Mouse (Mus musculus) frontal cortex, adult 2 months (tissue): ENCODE results near the gene Rundc1. TPM values are rescaled to one million over a fixed set of nuclear protein-coding genes. Genes with fewer than 3 reads are reported as not detected.
"Not testable (repeated sequence)": the region's sequence is repeated elsewhere in the genome, so short reads cannot be mapped to it uniquely, and the experiment has no call there.

Source experiments
- DNase-seq, 2 experiments: peaks; one replicate each; pipeline ENCODE4 v3.0.0; 2022; ENCODE audit warnings: low spot score in 1 of 2; ENCODE audit errors: extremely low spot score in 1 of 2
- polyA plus RNA-seq: library from polyadenylated mRNA; depleted of rRNA; stranded (reverse); fragments of >200 nt; gene quantifications from 2 replicates; pipeline ENCODE4 v1.2.3, GENCODE M21; 2012

Gene Rundc1
- polyA plus RNA-seq, 1 experiment = 33.7 TPM

- no peak for DNase-seq
Measured at GRCm38 (mm10) chr11:101465101-101465868, 40.4 kb downstream of the Rundc1 start.

GRCm38 (mm10) chr11:101465869-101466551, 41.1 kb downstream of the Rundc1 start, which contains the start of gene Vat1:
Vat1 (minus strand) TSS chr11:101466230.
- peak in 1 of 2 experiments; percentile 63 for DNase-seq

GRCm38 (mm10) chr11:101466552-101466950, 41.7 kb downstream of the Rundc1 start:
- DNase-seq = not testable (repeated sequence)

- DNase-seq = peak; percentile 41 to 81
Measured at GRCm38 (mm10) chr11:101467477-101468262, 42.8 kb downstream of the Rundc1 start.

GRCm38 (mm10) chr11:101468263-101468688, 43.4 kb downstream of the Rundc1 start:
- DNase-seq = no peak

- DNase-seq = no peak
Measured at GRCm38 (mm10) chr11:101468731-101469130, 43.8 kb downstream of the Rundc1 start.

GRCm38 (mm10) chr11:101469155-101469554, 44.3 kb downstream of the Rundc1 start:
- no peak for DNase-seq

GRCm38 (mm10) chr11:101470206-101470605, 45.3 kb downstream of the Rundc1 start:
- no peak for DNase-seq

- no peak for DNase-seq
Measured at GRCm38 (mm10) chr11:101471926-101472325, 47.0 kb downstream of the Rundc1 start.

GRCm38 (mm10) chr11:101472336-101472735, 47.5 kb downstream of the Rundc1 start:
- DNase-seq = no peak

GRCm38 (mm10) chr11:101473686-101474085, 48.8 kb downstream of the Rundc1 start:
- DNase-seq = not testable (repeated sequence)

GRCm38 (mm10) chr11:101474298-101474697, 49.4 kb downstream of the Rundc1 start:
- no peak for DNase-seq

GRCm38 (mm10) chr11:101476361-101476760, 51.5 kb downstream of the Rundc1 start:
- DNase-seq = not testable (repeated sequence)

GRCm38 (mm10) chr11:101477194-101477551, 52.3 kb downstream of the Rundc1 start:
- no peak for DNase-seq

GRCm38 (mm10) chr11:101477552-101478211, 52.8 kb downstream of the Rundc1 start:
- DNase-seq = no peak

- DNase-seq = no peak
Measured at GRCm38 (mm10) chr11:101479171-101479635, 54.3 kb downstream of the Rundc1 start.

GRCm38 (mm10) chr11:101480912-101481311, 56.0 kb downstream of the Rundc1 start:
- DNase-seq = no peak

- no peak for DNase-seq
Measured at GRCm38 (mm10) chr11:101483804-101484203, 58.9 kb downstream of the Rundc1 start.

GRCm38 (mm10) chr11:101484245-101484644, 59.4 kb downstream of the Rundc1 start:
- no peak for DNase-seq

- DNase-seq = no peak
Measured at GRCm38 (mm10) chr11:101484814-101485213, 59.9 kb downstream of the Rundc1 start.
